In the genomic region with DNA sequence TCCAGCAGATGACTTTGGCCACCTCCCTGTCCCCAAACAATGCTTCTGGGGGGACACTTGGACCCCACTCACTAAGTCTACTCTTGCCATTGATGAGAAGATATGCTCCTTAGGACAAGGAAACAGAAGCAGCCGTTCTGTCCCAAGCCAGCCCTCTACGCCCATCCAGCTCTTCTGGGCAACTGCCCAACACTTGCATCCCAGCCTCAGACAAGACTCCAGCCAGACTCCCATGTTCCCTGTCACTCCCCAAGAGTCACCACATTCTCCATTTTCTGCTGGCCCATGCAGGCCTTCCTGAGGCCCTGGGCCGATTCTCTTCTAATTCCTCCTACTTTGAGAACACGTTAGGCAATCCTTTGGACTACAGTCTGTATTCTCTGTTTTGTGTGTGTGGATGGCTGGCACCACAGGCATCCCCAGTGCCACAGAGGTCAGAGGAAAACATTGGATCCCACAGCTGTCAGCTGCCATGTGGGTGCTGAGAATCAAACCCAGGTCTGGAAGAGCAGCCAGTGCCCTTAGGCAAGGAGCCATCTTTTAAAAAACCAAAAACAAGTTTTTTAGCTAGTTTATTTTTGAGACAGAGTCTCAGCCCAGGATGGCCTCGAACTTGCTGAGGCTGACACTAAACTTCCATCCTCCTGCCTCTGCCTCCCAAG, we compare ENCODE assay signal across 13 mouse cellular contexts. TPM values are rescaled to one million over a fixed set of nuclear protein-coding genes. Genes with fewer than 3 reads are reported as not detected.
A peak's percentile ranks its signal among the peaks of the same experiment; 100 is the strongest.
DNase-seq lines count a peak whose midpoint lies in the region; ATAC-seq and TF ChIP-seq lines count a peak whose summit lies in the region.
"Had no signal": no experiment of that assay in that cellular context is flagged by ENCODE, and none has a peak within 500 bp of the region (broad histone marks: within the 10 kb centered on the region; RNA-seq: fewer than 3 reads in every experiment).

No protein-coding gene starts in this region.

- no peaks in the 10 kb centered on the region for H3K27me3 ChIP-seq in forebrain, embryonic 13.5 days
- no peaks in the 10 kb centered on the region for H3K27me3 ChIP-seq in forebrain, embryonic 14.5 days (replicated peaks; ENCODE audit: control insufficient read depth, insufficient read depth, low read length)
- no peaks in the 10 kb centered on the region for H3K27me3 ChIP-seq in lung, embryonic 16.5 days (ENCODE audit: control insufficient read depth, insufficient read depth, low read depth, low read length)
- no peaks in the 10 kb centered on the region for H3K27me3 ChIP-seq in heart, embryonic 13.5 days (replicated peaks)
- H3K27me3 ChIP-seq in myocyte (ENCODE audit: control insufficient read depth, insufficient read depth, insufficient read length): no peaks in the 10 kb centered on the region
- H3K27me3 ChIP-seq in kidney, embryonic 14.5 days (ENCODE audit: control insufficient read depth, insufficient read depth, low read length): no peaks in the 10 kb centered on the region
- H3K27me3 ChIP-seq: midbrain, embryonic 13.5 days; stomach, embryonic 15.5 days had no signal

- no peak for TF ChIP-seq CTCF in lung, adult 2 months (IDR thresholded peaks at IDR 0.05; ENCODE audit: insufficient read depth, low read length)

- H3K9ac ChIP-seq in forebrain, embryonic 13.5 days: peak overlapping the region; percentile 21; the same call in 1 of the 2 replicates
- H3K9ac ChIP-seq in forebrain, embryonic 14.5 days (ENCODE audit: low read length): no peak overlapping the region
- no peak overlapping the region for H3K9ac ChIP-seq in lung, embryonic 16.5 days (ENCODE audit: low read length)
- no peak overlapping the region; the same call in 1 of the 2 replicates for H3K9ac ChIP-seq in heart, embryonic 13.5 days
- H3K9ac ChIP-seq in kidney, embryonic 14.5 days (ENCODE audit: low read depth, low read length): no peak overlapping the region
- H3K9ac ChIP-seq: liver, postnatal 0 days; midbrain, embryonic 13.5 days; stomach, embryonic 15.5 days had no signal

- TF ChIP-seq POLR2A in lung, adult 2 months (IDR thresholded peaks at IDR 0.05; ENCODE audit: borderline replicate concordance, extremely low read depth, low read depth, low read length): no peak
- no peak for TF ChIP-seq POLR2A in myocyte (IDR thresholded peaks at IDR 0.05; ENCODE audit: insufficient read length, low read depth)

- H3ac ChIP-seq in myocyte (ENCODE audit: control insufficient read depth, insufficient read length): no peak overlapping the region

- H3K4me3 ChIP-seq in forebrain, embryonic 13.5 days: no peak overlapping the region
- no peak overlapping the region for H3K4me3 ChIP-seq in forebrain, embryonic 14.5 days (ENCODE audit: low read depth, low read length)
- no peak overlapping the region for H3K4me3 ChIP-seq in lung, embryonic 16.5 days (ENCODE audit: low read length)
- no peak overlapping the region for H3K4me3 ChIP-seq in lung, adult 2 months (replicated peaks; ENCODE audit: extremely low read depth, low read depth, low read length)
- H3K4me3 ChIP-seq in heart, embryonic 13.5 days: no peak overlapping the region
- H3K4me3 ChIP-seq in myocyte: no peak overlapping the region
- H3K4me3 ChIP-seq in kidney, embryonic 14.5 days (ENCODE audit: low read length): no peak overlapping the region
- H3K4me3 ChIP-seq: midbrain, embryonic 13.5 days; stomach, embryonic 15.5 days had no signal

- H3K79me2 ChIP-seq in myocyte (ENCODE audit: control insufficient read depth, insufficient read depth): peaks cover 88% of the 10 kb centered on the region

- H3K36me3 ChIP-seq in forebrain, embryonic 13.5 days (ENCODE audit: poor library complexity, severe bottlenecking): no peaks in the 10 kb centered on the region
- no peaks in the 10 kb centered on the region for H3K36me3 ChIP-seq in forebrain, embryonic 14.5 days (ENCODE audit: control insufficient read depth, insufficient read depth, low read length)
- H3K36me3 ChIP-seq in lung, embryonic 16.5 days (ENCODE audit: control insufficient read depth, insufficient read depth, low read length): no peaks in the 10 kb centered on the region
- peaks cover 3% of the 10 kb centered on the region; the same call in 1 of the 2 replicates for H3K36me3 ChIP-seq in heart, embryonic 13.5 days
- H3K36me3 ChIP-seq in myocyte (ENCODE audit: control insufficient read depth, insufficient read depth): no peaks in the 10 kb centered on the region
- no peaks in the 10 kb centered on the region for H3K36me3 ChIP-seq in kidney, embryonic 14.5 days (ENCODE audit: control insufficient read depth, insufficient read depth, low read length)
- H3K36me3 ChIP-seq: midbrain, embryonic 13.5 days; stomach, embryonic 15.5 days had no signal

- 85% methylated on average over 5 of the region's 5 CpGs for WGBS in forebrain, embryonic 13.5 days
- WGBS in forebrain, embryonic 14.5 days: 84% methylated on average over 5 of the region's 5 CpGs
- WGBS in lung, embryonic 16.5 days: 79% methylated on average over 5 of the region's 5 CpGs
- WGBS in lung, adult 2 months: 49% methylated on average over 5 of the region's 5 CpGs
- WGBS in heart, embryonic 13.5 days: 73% methylated on average over 5 of the region's 5 CpGs
- WGBS in kidney, embryonic 14.5 days: 90% methylated on average over 5 of the region's 5 CpGs

- no peaks in the 10 kb centered on the region for H3K9me3 ChIP-seq in forebrain, embryonic 13.5 days (replicated peaks)
- H3K9me3 ChIP-seq in forebrain, embryonic 14.5 days (replicated peaks; ENCODE audit: control insufficient read depth, low read length): no peaks in the 10 kb centered on the region
- H3K9me3 ChIP-seq in lung, embryonic 16.5 days (ENCODE audit: control insufficient read depth, low read length): no peaks in the 10 kb centered on the region
- no peaks in the 10 kb centered on the region for H3K9me3 ChIP-seq in heart, embryonic 13.5 days
- no peaks in the 10 kb centered on the region for H3K9me3 ChIP-seq in kidney, embryonic 14.5 days (ENCODE audit: control insufficient read depth, low read length)
- H3K9me3 ChIP-seq: midbrain, embryonic 13.5 days; stomach, embryonic 15.5 days had no signal

- ATAC-seq in forebrain, embryonic 13.5 days: no peak
- ATAC-seq in forebrain, embryonic 14.5 days: no peak
- ATAC-seq in lung, embryonic 16.5 days (ENCODE audit: low read depth): no peak
- no peak for ATAC-seq in heart, embryonic 13.5 days (ENCODE audit: extremely low read depth, insufficient number of reproducible peaks, low FRiP score, low TSS enrichment)
- no peak for ATAC-seq in kidney, embryonic 14.5 days (ENCODE audit: low FRiP score, low TSS enrichment)
- ATAC-seq: liver, postnatal 0 days; midbrain, embryonic 13.5 days had no signal

- H3K4me2 ChIP-seq in forebrain, embryonic 13.5 days: no peak overlapping the region
- no peak overlapping the region for H3K4me2 ChIP-seq in forebrain, embryonic 14.5 days (ENCODE audit: low read length)
- H3K4me2 ChIP-seq in lung, embryonic 16.5 days (ENCODE audit: low read depth, low read length): no peak overlapping the region
- H3K4me2 ChIP-seq in heart, embryonic 13.5 days: no peak overlapping the region
- peak overlapping the region; percentile 69 for H3K4me2 ChIP-seq in myocyte (ENCODE audit: low read depth)
- no peak overlapping the region for H3K4me2 ChIP-seq in kidney, embryonic 14.5 days (replicated peaks; ENCODE audit: low read depth, low read length)
- H3K4me2 ChIP-seq: midbrain, embryonic 13.5 days; stomach, embryonic 15.5 days had no signal

- H3K4me1 ChIP-seq in forebrain, embryonic 13.5 days: peaks cover 13% of the 10 kb centered on the region
- no peaks in the 10 kb centered on the region for H3K4me1 ChIP-seq in forebrain, embryonic 14.5 days (ENCODE audit: control insufficient read depth, insufficient read depth, low read length)
- peaks cover 30% of the 10 kb centered on the region for H3K4me1 ChIP-seq in lung, embryonic 16.5 days (replicated peaks; ENCODE audit: control insufficient read depth, insufficient read depth, low read length)
- peaks cover 37% of the 10 kb centered on the region for H3K4me1 ChIP-seq in lung, adult 2 months (ENCODE audit: control insufficient read depth, insufficient read depth, low read length)
- peaks cover 72% of the 10 kb centered on the region for H3K4me1 ChIP-seq in heart, embryonic 13.5 days
- H3K4me1 ChIP-seq in kidney, embryonic 14.5 days (ENCODE audit: control insufficient read depth, insufficient read depth, low read length): peaks cover 23% of the 10 kb centered on the region

- H3K27ac ChIP-seq in forebrain, embryonic 13.5 days: no peak overlapping the region
- H3K27ac ChIP-seq in forebrain, embryonic 14.5 days (ENCODE audit: low read depth, low read length): no peak overlapping the region
- H3K27ac ChIP-seq in lung, embryonic 16.5 days (ENCODE audit: low read length): peak overlapping the region; percentile 59; the same call in 1 of the 2 replicates
- peak overlapping the region; percentile 96 for H3K27ac ChIP-seq in heart, embryonic 13.5 days (replicated peaks)
- H3K27ac ChIP-seq in kidney, embryonic 14.5 days (ENCODE audit: low read depth, low read length): no peak overlapping the region
- H3K27ac ChIP-seq: midbrain, embryonic 13.5 days; stomach, embryonic 15.5 days had no signal

- no peak for DNase-seq in forebrain, embryonic 14.5 days (ENCODE audit: low spot score)
- no peak for DNase-seq in lung, adult 2 months
- DNase-seq in frontal cortex, postnatal 10 days (ENCODE audit: low spot score in 2 of 2): no peak
- DNase-seq: adrenal gland, adult 2 months; liver, postnatal 0 days; thymus, postnatal 4 days had no signal

RNA-seq across cellular contexts. Expression of a gene that starts 7.8 kb away (rescaled TPM):
- polyA plus RNA-seq in forebrain, embryonic 13.5 days (2015; fragmentation: Nextera tagmentation; extraction: Ambion mirVana): 14.4 and 14.8 TPM in 2 replicates
- 3.6 and 3.8 TPM in 2 replicates for polyA plus RNA-seq in forebrain, embryonic 14.5 days (2014; fragmentation: Nextera tagmentation; extraction: Ambion mirVana)
- polyA plus RNA-seq in lung, embryonic 16.5 days (2015; fragmentation: Nextera tagmentation; extraction: Ambion mirVana): 14.2 and 15.3 TPM in 2 replicates
- 70.1 and 172 TPM in 2 replicates for polyA plus RNA-seq in lung, adult 2 months (2012; rRNA removed)
- 18.4 and 19.3 TPM in 2 replicates for polyA plus RNA-seq in heart, embryonic 13.5 days (2015; fragmentation: Nextera tagmentation; extraction: Ambion mirVana)
- 126 TPM for polyA plus RNA-seq in myocyte (2012; fragmentation: generic; extraction: Trizol)
- polyA plus RNA-seq in kidney, embryonic 14.5 days (2014; fragmentation: Nextera tagmentation; extraction: Ambion mirVana): 11.1 and 16.0 TPM in 2 replicates

RNA-seq across cellular contexts. Expression of a gene that starts 23.0 kb away (rescaled TPM):
- polyA plus RNA-seq in forebrain, embryonic 13.5 days (2015; fragmentation: Nextera tagmentation; extraction: Ambion mirVana): 83.6 and 85.7 TPM in 2 replicates
- polyA plus RNA-seq in forebrain, embryonic 14.5 days (2014; fragmentation: Nextera tagmentation; extraction: Ambion mirVana): 79.2 and 100 TPM in 2 replicates
- polyA plus RNA-seq in lung, embryonic 16.5 days (2015; fragmentation: Nextera tagmentation; extraction: Ambion mirVana): 53.5 and 59.9 TPM in 2 replicates
- 26.2 and 26.4 TPM in 2 replicates for polyA plus RNA-seq in lung, adult 2 months (2012; rRNA removed)
- polyA plus RNA-seq in heart, embryonic 13.5 days (2015; fragmentation: Nextera tagmentation; extraction: Ambion mirVana): 63.8 and 68.8 TPM in 2 replicates
- polyA plus RNA-seq in myocyte (2012; fragmentation: generic; extraction: Trizol): 34.0 TPM
- polyA plus RNA-seq in kidney, embryonic 14.5 days (2014; fragmentation: Nextera tagmentation; extraction: Ambion mirVana): 56.5 and 64.6 TPM in 2 replicates

RNA-seq across cellular contexts. Expression of a gene that starts 23.2 kb away (rescaled TPM):
- polyA plus RNA-seq in forebrain, embryonic 13.5 days (2015; fragmentation: Nextera tagmentation; extraction: Ambion mirVana): 77.7 and 78.0 TPM in 2 replicates
- 64.6 and 81.1 TPM in 2 replicates for polyA plus RNA-seq in forebrain, embryonic 14.5 days (2014; fragmentation: Nextera tagmentation; extraction: Ambion mirVana)
- polyA plus RNA-seq in lung, embryonic 16.5 days (2015; fragmentation: Nextera tagmentation; extraction: Ambion mirVana): 59.5 and 60.8 TPM in 2 replicates
- 23.8 and 26.8 TPM in 2 replicates for polyA plus RNA-seq in lung, adult 2 months (2012; rRNA removed)
- polyA plus RNA-seq in heart, embryonic 13.5 days (2015; fragmentation: Nextera tagmentation; extraction: Ambion mirVana): 61.7 and 75.3 TPM in 2 replicates
- polyA plus RNA-seq in myocyte (2012; fragmentation: generic; extraction: Trizol): 55.1 TPM
- polyA plus RNA-seq in kidney, embryonic 14.5 days (2014; fragmentation: Nextera tagmentation; extraction: Ambion mirVana): 68.6 and 72.7 TPM in 2 replicates

RNA-seq across cellular contexts. Expression of a gene that starts 32.2 kb away (rescaled TPM):
- polyA plus RNA-seq in forebrain, embryonic 13.5 days (2015; fragmentation: Nextera tagmentation; extraction: Ambion mirVana): 38.0 and 39.4 TPM in 2 replicates
- 31.8 and 46.6 TPM in 2 replicates for polyA plus RNA-seq in forebrain, embryonic 14.5 days (2014; fragmentation: Nextera tagmentation; extraction: Ambion mirVana)
- polyA plus RNA-seq in lung, embryonic 16.5 days (2015; fragmentation: Nextera tagmentation; extraction: Ambion mirVana): 36.0 and 36.6 TPM in 2 replicates
- polyA plus RNA-seq in lung, adult 2 months (2012; rRNA removed): 22.3 and 22.5 TPM in 2 replicates
- 32.2 and 35.5 TPM in 2 replicates for polyA plus RNA-seq in heart, embryonic 13.5 days (2015; fragmentation: Nextera tagmentation; extraction: Ambion mirVana)
- 40.0 TPM for polyA plus RNA-seq in myocyte (2012; fragmentation: generic; extraction: Trizol)
- 24.9 and 35.0 TPM in 2 replicates for polyA plus RNA-seq in kidney, embryonic 14.5 days (2014; fragmentation: Nextera tagmentation; extraction: Ambion mirVana)

RNA-seq across cellular contexts. Expression of a gene that starts 32.8 kb away (rescaled TPM):
- 750 and 773 TPM in 2 replicates for polyA plus RNA-seq in forebrain, embryonic 13.5 days (2015; fragmentation: Nextera tagmentation; extraction: Ambion mirVana)
- polyA plus RNA-seq in forebrain, embryonic 14.5 days (2014; fragmentation: Nextera tagmentation; extraction: Ambion mirVana): 639 and 644 TPM in 2 replicates
- polyA plus RNA-seq in lung, embryonic 16.5 days (2015; fragmentation: Nextera tagmentation; extraction: Ambion mirVana): 661 and 761 TPM in 2 replicates
- polyA plus RNA-seq in lung, adult 2 months (2012; rRNA removed): 448 and 676 TPM in 2 replicates
- polyA plus RNA-seq in heart, embryonic 13.5 days (2015; fragmentation: Nextera tagmentation; extraction: Ambion mirVana): 530 and 543 TPM in 2 replicates
- polyA plus RNA-seq in myocyte (2012; fragmentation: generic; extraction: Trizol): 145 TPM
- polyA plus RNA-seq in kidney, embryonic 14.5 days (2014; fragmentation: Nextera tagmentation; extraction: Ambion mirVana): 981 and 1,041 TPM in 2 replicates

Comparison
In these comparisons a context has a peak if more than half of its experiments do, and no peak if none do; other contexts are left out.
1. H3K27ac ChIP-seq: peak in lung, embryonic 16.5 days (single experiment) and heart, embryonic 13.5 days (single experiment); none in forebrain, embryonic 13.5 days (single experiment), forebrain, embryonic 14.5 days (single experiment) and kidney, embryonic 14.5 days (single experiment).